Mouse (Mus musculus) embryonic facial prominence, embryonic 15.5 days (tissue): ENCODE measurements around the gene Ociad2. TPM values are rescaled to one million over a fixed set of nuclear protein-coding genes. Genes with fewer than 3 reads are reported as not detected.
"Not testable (repeated sequence)": the region's sequence is repeated elsewhere in the genome, so short reads cannot be mapped to it uniquely, and the experiment has no call there.

Experiments
- ATAC-seq: fragments of 200-750 bp; cut with Nextera tagmentation; 2 replicates; pipeline ENCODE4 v1.8.0; 2017; ENCODE audit warnings: low read depth, moderate TSS enrichment; ENCODE audit not compliant: insufficient number of reproducible peaks, low FRiP score, low TSS enrichment
- H3K27ac ChIP-seq: fragments of 300-500 bp; sonication (generic); replicated peaks from 2 replicates; pipeline ENCODE4 v1.5.1; 2015; ENCODE audit warnings: mild to moderate bottlenecking, inconsistent platforms
- H3K27me3 ChIP-seq: fragments of 300-500 bp; sonication (generic); 2 replicates; pipeline ENCODE4 v1.6.1; 2015; ENCODE audit warnings: inconsistent platforms
- H3K36me3 ChIP-seq: fragments of 300-500 bp; sonication (generic); 2 replicates; pipeline ENCODE4 v1.6.1; 2015; ENCODE audit warnings: mild to moderate bottlenecking, inconsistent platforms
- H3K4me1 ChIP-seq: fragments of 300-500 bp; sonication (generic); 2 replicates; pipeline ENCODE4 v1.6.1; 2015; ENCODE audit warnings: inconsistent platforms
- H3K4me2 ChIP-seq: fragments of 300-500 bp; sonication (generic); replicated peaks from 2 replicates; pipeline ENCODE4 v1.6.1; 2015; ENCODE audit warnings: mild to moderate bottlenecking, inconsistent platforms
- H3K4me3 ChIP-seq: fragments of 300-500 bp; sonication (generic); replicated peaks from 2 replicates; pipeline ENCODE4 v1.5.1; 2015; ENCODE audit warnings: mild to moderate bottlenecking, inconsistent platforms
- H3K9ac ChIP-seq: fragments of 300-500 bp; sonication (generic); 2 replicates; pipeline ENCODE4 v1.6.1; 2015; ENCODE audit warnings: inconsistent platforms
- H3K9me3 ChIP-seq: fragments of 300-500 bp; sonication (generic); replicated peaks from 2 replicates; pipeline ENCODE4 v1.6.1; 2016; ENCODE audit warnings: inconsistent platforms
- WGBS: fragments of 180-500 bp; shearing (Covaris S2); methylation state at CpG from one replicate; pipeline ENCODE4 v1.1.7; 2015; 5-methylcytosine and 5-hydroxymethylcytosine counted together
- polyA plus RNA-seq: library from polyadenylated mRNA; unstranded; fragments of >200 nt; fragmentation: Nextera tagmentation; extraction: Ambion mirVana; gene quantifications from 2 replicates; pipeline ENCODE4 v1.2.1, GENCODE M21; 2015

Ociad2 gene
- polyA plus RNA-seq, 1 experiment from 2014 or later, result 13.5 TPM

DNA sequence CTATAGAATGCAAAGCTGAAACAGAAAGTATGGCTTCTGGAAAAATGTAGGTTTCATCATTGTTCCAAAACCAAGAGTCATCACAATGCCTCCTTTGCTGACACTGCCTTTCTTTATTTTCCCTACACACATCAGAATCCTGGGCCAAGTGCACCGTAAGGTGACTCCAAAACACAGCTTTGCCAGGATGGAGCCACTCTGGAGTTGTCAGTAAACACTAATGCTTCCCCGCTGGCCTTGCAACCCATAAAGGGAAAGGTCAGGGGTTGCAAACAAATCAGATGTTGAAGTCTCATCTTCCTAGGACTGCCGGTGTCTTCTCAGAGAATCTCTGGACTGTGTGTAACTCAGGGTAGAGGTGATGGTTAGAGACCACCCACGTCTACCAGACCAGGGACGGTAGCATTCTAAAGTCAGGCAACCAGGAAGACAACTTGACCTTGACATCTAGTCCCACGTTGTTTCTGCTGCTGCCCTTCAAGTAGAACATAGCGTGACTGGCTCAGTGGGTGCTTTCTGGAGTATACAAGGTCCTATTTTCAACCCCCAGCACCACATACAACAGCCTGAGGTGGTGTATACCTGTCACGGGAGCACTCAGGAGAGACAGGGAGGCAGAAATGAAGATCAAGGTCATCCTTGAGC lies 16.2 kb downstream of the Ociad2 start:
- no peak for ATAC-seq
- no peak overlapping the region for H3K4me2 ChIP-seq
- no peak overlapping the region for H3K4me3 ChIP-seq
- H3K9me3 ChIP-seq, result no peaks in the 10 kb centered on the region
- H3K27ac ChIP-seq, result no peak overlapping the region
- no peaks in the 10 kb centered on the region for H3K27me3 ChIP-seq
- no peak overlapping the region for H3K9ac ChIP-seq
- no peaks in the 10 kb centered on the region for H3K36me3 ChIP-seq
- no peaks in the 10 kb centered on the region for H3K4me1 ChIP-seq
- WGBS, result 80% methylated on average over 8 of the region's 8 CpGs

DNA sequence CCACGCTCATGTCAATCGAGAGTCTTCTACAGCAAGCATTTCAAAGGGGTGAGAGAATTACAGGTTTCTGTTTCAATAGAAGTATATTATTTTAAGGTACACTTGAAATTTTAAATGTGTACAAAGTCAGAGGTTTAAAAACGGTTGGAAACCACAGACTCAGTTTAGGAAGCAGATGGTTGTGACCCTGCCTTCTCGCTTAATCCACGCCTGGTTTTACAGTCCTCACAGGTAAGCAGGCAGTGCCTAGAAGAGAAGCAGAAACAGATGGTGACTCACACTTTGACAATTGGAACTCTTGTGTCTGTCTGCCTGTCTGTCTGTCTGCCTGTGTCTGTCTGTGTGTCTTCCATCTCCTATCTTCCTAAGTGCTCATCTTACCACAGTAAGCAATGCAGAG lies 17.2 kb downstream of the Ociad2 start:
- ATAC-seq, result no peak
- Histone ChIP-seq H3K9ac (no peak overlapping the region), H3K27ac (no peak overlapping the region), H3K4me1 (no peaks in the 10 kb centered on the region), H3K36me3 (no peaks in the 10 kb centered on the region), H3K9me3 (no peaks in the 10 kb centered on the region), H3K4me3 (no peak overlapping the region), H3K4me2 (no peak overlapping the region), H3K27me3 (no peaks in the 10 kb centered on the region)
- 71% methylated on average over 5 of the region's 5 CpGs for WGBS

DNA sequence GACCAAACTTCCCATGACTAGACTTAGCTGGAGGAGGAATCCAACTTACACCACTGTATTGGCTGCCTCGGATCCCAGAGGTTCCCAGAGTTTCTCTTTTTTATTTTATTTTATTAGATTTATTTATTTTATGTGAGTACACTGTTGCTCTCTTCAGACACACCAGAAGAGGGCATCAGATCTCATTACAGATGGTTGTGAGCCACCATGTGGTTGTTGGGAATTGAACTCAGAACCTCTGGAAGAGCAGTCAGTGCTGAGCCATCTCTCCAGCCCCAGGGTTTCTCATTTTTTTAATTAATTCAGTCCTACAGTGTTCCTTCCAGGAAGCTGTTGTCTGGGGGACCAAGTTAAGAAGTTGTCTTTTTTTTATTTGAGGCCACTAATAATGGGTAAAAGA lies 18.1 kb downstream of the Ociad2 start:
- WGBS, result 87% methylated on average over 1 of the region's 1 CpGs
- ATAC-seq, H3K9ac ChIP-seq, H3K4me3 ChIP-seq, H3K4me1 ChIP-seq, H3K4me2 ChIP-seq, H3K9me3 ChIP-seq, H3K27me3 ChIP-seq, H3K27ac ChIP-seq, H3K36me3 ChIP-seq: not testable (repeated sequence)

DNA sequence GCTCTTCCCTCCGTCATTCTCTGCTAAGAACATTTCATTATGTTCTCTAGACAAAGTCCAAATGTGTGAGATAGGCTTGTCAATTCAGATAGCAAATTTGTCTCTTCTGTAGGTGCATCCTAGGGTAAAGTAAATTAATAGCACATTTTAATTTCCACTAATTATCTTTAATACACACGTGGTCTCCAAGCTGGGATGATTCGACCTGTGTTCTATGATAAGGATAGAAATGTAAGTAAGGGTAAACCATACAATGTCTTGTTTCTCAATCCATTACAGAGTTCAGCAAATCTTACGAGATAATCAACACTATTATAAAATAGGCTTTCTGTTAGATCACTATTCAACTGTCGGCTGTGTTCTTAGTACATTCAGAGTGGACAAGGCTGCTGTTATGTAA lies 21.5 kb downstream of the Ociad2 start:
- no peaks in the 10 kb centered on the region for H3K4me1 ChIP-seq
- no peak for ATAC-seq
- no peak overlapping the region for H3K9ac ChIP-seq
- no peak overlapping the region for H3K4me3 ChIP-seq
- peaks cover 31% of the 10 kb centered on the region for H3K36me3 ChIP-seq
- no peak overlapping the region for H3K27ac ChIP-seq
- no peaks in the 10 kb centered on the region for H3K27me3 ChIP-seq
- H3K4me2 ChIP-seq, result no peak overlapping the region
- 89% methylated on average over 5 of the region's 5 CpGs for WGBS
- H3K9me3 ChIP-seq, result no peaks in the 10 kb centered on the region

DNA sequence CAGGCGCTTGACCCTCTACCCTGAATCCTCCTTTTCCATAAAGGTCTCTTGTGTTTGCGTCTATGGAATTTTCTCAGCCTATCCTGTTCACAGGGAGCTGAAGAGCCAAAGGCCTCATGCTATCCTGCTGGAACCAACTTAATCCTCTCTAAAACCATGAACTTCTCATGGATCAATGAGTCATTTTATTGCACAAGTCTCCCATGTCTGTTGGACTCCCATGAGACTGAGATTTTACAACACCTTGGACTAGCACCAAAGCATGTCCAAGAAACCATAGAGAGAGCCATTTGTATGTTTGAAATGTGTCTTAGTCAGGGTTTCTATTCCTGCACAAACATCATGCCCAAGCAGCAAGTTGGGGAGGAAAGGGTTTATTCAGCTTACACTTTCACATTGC lies 26.2 kb downstream of the Ociad2 start:
- no peak for ATAC-seq
- H3K4me3 ChIP-seq, result no peak overlapping the region
- H3K4me1 ChIP-seq, result no peaks in the 10 kb centered on the region
- H3K27me3 ChIP-seq, result no peaks in the 10 kb centered on the region
- H3K27ac ChIP-seq, result no peak overlapping the region
- no peaks in the 10 kb centered on the region for H3K9me3 ChIP-seq
- WGBS, result 89% methylated on average over 2 of the region's 2 CpGs
- H3K36me3 ChIP-seq, result peaks cover 67% of the 10 kb centered on the region
- H3K4me2 ChIP-seq, result no peak overlapping the region
- H3K9ac ChIP-seq, result no peak overlapping the region

DNA sequence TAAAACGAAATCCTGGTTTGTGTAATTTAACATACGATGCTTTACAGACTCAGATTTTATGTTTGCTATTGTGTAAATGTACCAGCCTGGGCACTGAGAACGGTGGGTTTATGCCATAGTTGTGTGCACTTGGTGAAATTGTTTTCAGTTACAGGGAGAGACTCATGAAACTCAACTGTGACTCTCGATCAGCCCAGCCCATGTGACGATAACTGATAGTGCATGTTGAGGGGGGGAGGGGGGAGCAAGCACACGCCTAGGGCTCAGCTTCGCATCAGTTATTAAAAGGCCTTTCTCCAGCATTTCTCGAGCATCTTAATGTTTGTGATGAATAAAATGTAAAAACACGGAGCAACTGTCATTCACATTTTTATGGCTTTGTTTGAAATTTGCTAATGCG lies 27.2 kb downstream of the Ociad2 start:
- no peak overlapping the region for H3K27ac ChIP-seq
- H3K4me3 ChIP-seq, result no peak overlapping the region
- no peak for ATAC-seq
- WGBS, result 88% methylated on average over 10 of the region's 10 CpGs
- H3K4me2 ChIP-seq, result no peak overlapping the region
- H3K9ac ChIP-seq, result no peak overlapping the region
- H3K9me3 ChIP-seq, result no peaks in the 10 kb centered on the region
- H3K27me3 ChIP-seq, result no peaks in the 10 kb centered on the region
- peaks cover 74% of the 10 kb centered on the region for H3K36me3 ChIP-seq
- no peaks in the 10 kb centered on the region for H3K4me1 ChIP-seq

DNA sequence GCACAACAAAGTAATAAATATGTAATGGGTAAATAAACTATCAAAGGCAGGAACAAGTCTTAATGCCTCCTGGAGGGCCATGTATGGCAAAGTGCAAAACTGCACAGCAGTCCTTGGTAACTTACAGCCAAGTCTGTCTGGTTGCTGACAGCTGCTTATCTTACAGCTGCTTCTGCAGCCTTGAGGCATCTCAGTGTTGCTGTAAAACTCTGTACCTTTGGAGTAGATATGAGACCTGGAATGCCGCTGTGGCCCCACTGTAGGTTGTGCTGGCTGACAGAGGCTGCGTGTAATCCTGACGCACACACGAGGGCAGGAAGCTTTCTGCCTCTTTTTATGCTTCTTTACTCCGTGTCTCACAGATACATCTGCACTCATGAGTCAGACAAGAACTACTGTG lies 29.4 kb downstream of the Ociad2 start:
- no peak for ATAC-seq
- Histone ChIP-seq H3K4me2 (no peak overlapping the region), H3K9me3 (no peaks in the 10 kb centered on the region), H3K27ac (no peak overlapping the region), H3K27me3 (no peaks in the 10 kb centered on the region), H3K4me1 (no peaks in the 10 kb centered on the region), H3K9ac (no peak overlapping the region), H3K4me3 (no peak overlapping the region), H3K36me3 (peaks cover 83% of the 10 kb centered on the region)
- 95% methylated on average over 5 of the region's 5 CpGs for WGBS

DNA sequence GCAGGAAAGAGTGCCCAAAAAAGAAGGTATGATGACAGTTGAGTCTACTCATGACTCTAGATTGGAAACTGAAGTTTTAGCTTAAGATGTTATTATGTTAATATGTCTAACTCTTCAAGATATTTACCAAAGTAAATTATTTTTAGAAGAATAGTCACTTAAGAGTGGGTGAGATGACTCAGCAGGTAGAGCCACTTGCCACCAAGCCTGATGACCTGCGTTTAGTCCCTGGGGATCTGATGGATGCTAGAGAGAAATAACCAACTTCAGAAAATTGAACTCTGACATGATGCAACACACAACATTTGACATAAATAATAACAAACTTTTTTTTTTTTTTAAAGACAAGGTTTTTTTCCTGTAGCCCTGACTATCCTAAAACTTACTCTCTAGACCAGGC lies 30.4 kb downstream of the Ociad2 start:
- no peak overlapping the region for H3K4me3 ChIP-seq
- H3K9me3 ChIP-seq, result no peaks in the 10 kb centered on the region
- H3K4me1 ChIP-seq, result no peaks in the 10 kb centered on the region
- no peak for ATAC-seq
- no peaks in the 10 kb centered on the region for H3K27me3 ChIP-seq
- peaks cover 80% of the 10 kb centered on the region for H3K36me3 ChIP-seq
- no peak overlapping the region for H3K27ac ChIP-seq
- H3K4me2 ChIP-seq, result no peak overlapping the region
- H3K9ac ChIP-seq, result no peak overlapping the region
- WGBS, result 90% methylated on average over 1 of the region's 1 CpGs

DNA sequence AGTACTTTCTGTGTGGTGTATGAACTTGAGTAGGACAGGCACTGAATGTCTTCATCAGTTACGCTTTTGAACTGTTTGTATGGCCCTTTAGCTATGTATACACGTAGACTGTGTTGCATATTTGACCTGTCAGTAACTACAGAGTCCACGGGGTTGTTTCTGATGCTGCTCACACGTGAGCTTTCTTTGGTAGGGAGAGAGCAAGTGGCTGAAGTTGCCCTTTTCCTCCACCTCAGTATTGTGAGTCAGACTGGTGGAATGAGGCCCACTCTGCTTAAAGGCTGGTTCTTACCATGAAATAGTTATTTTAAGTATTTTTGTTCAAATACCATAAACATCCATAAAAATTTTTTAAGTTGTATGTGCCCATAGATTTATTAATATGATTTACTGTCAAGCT lies 31.3 kb downstream of the Ociad2 start:
- Histone ChIP-seq H3K9me3 (no peaks in the 10 kb centered on the region), H3K27ac (no peak overlapping the region), H3K36me3 (peaks cover 76% of the 10 kb centered on the region), H3K27me3 (no peaks in the 10 kb centered on the region), H3K4me3 (no peak overlapping the region), H3K4me1 (no peaks in the 10 kb centered on the region), H3K4me2 (no peak overlapping the region), H3K9ac (no peak overlapping the region)
- no peak for ATAC-seq
- 90% methylated on average over 4 of the region's 4 CpGs for WGBS

DNA sequence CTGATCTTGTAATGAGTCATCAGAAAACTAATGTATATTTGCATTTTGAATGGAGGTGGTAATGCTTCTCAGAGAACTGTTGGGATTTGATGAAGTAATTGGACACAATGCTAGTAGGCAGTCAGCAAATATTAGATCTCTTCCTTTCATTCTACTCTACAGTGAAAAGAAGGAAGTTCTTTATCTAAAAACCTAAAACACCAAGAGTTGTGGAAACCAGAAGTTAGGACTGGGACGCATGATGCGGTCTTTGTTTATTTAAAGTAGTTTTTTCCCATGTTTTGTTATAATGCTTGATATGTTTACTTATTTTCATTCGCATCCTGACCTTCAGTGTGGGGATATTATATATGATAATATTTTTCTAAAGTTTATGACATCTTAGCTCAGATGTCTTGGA lies 33.5 kb downstream of the Ociad2 start:
- Histone ChIP-seq H3K4me1 (no peaks in the 10 kb centered on the region), H3K36me3 (peaks cover 69% of the 10 kb centered on the region), H3K4me2 (no peak overlapping the region), H3K9me3 (no peaks in the 10 kb centered on the region), H3K9ac (no peak overlapping the region), H3K27me3 (no peaks in the 10 kb centered on the region), H3K4me3 (no peak overlapping the region), H3K27ac (no peak overlapping the region)
- 93% methylated on average over 3 of the region's 3 CpGs for WGBS
- no peak for ATAC-seq

DNA sequence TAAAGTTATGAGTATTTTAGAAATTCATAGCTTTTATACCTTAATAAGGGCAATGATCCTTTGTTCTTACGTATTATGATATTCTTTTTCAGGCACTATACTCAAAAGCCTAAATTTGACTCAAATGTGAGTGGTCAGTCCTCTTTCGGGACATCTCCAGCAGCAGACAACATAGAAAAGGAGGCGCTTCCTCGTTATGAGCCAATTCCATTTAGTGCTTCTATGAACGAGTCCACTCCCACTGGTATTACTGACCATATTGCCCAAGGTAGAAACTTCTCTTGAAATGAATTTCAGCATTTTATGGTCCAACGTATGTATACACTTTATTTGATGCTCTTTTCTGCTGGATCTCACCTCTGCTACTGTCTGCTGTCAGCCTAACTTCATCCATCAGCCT lies 34.3 kb downstream of the Ociad2 start:
- no peaks in the 10 kb centered on the region for H3K27me3 ChIP-seq
- H3K27ac ChIP-seq, result no peak overlapping the region
- H3K9me3 ChIP-seq, result no peaks in the 10 kb centered on the region
- H3K36me3 ChIP-seq, result peaks cover 71% of the 10 kb centered on the region
- WGBS, result 91% methylated on average over 6 of the region's 6 CpGs
- no peak overlapping the region for H3K9ac ChIP-seq
- no peaks in the 10 kb centered on the region for H3K4me1 ChIP-seq
- H3K4me2 ChIP-seq, result no peak overlapping the region
- no peak for ATAC-seq
- H3K4me3 ChIP-seq, result no peak overlapping the region

DNA sequence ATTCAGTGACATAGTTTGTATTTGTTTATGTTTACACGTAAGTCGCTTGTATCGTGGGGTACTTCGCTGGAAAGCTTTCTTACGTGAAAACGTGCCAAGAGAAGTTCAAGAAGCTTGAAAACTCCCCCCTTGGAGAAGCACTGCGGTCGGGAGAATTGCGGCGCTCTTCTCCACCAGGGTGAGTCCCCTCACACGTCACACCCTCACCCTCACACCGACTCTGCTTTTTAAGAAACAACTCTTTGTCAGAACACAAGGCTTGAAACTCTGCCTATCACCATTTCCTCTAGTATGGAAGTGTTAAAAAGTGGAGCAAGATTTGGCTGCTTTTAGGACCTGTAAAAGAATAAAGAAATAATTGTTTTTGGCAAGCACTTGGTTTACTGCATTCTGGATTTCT lies 36.3 kb downstream of the Ociad2 start:
- Histone ChIP-seq H3K4me1 (no peaks in the 10 kb centered on the region), H3K36me3 (peaks cover 71% of the 10 kb centered on the region)
- 87% methylated on average over 12 of the region's 12 CpGs for WGBS

More for the DNA sequence above, 36.3 kb downstream of the Ociad2 start:
- Histone ChIP-seq H3K27me3 (no peaks in the 10 kb centered on the region), H3K9me3 (no peaks in the 10 kb centered on the region), H3K4me2 (no peak overlapping the region), H3K4me3 (no peak overlapping the region), H3K9ac (no peak overlapping the region), H3K27ac (no peak overlapping the region)
- no peak for ATAC-seq
